Mouse (Mus musculus): ENCODE measurements at regions not wholly inside any gene's neighbourhood (a gene's known extent, or its start where the extent isn't known, plus 50 kb on each side); places are given as distances from the start of the nearest gene placed in this dataset.

DNA sequence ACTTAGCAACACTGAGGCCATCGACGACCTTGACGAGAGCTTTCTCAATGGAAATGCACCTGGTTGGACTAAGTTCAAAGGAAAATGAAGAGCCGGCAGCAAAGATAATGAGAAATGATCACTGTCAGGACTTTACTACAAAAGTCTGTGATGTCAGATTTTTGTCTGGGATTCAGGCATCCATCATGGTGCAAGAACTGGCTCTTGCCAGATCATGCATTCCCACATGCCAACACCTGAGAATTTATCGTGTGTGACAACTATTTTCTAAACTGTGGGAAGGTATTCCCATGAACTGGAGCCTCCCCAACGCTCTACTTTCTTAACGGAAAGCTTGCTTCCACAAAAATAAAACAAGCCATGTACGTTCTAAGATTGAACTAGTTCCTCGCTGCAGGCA, 58.1 kb downstream of the Irx6 start:
- DNase-seq: no peak

DNA sequence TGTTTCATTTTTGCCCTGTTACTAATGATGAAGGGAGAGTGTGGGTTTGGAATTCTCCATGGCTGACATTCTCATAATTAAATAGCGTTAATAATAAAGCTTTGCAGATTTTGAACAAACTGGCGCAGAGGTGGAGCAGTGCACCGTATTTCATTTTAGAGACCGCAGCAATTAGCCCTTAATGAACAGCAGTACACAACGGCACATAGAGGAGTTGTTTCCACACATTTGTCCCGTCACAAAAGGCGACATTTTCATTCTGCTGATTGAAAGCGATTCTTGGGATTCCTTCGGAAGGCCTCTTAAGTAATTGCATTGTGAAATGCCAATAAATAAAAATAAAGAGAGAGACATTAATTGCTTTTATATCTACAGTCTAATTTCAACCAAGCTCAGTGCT, 61.6 kb downstream of the Irx6 start:
- DNase-seq: no peak

DNA sequence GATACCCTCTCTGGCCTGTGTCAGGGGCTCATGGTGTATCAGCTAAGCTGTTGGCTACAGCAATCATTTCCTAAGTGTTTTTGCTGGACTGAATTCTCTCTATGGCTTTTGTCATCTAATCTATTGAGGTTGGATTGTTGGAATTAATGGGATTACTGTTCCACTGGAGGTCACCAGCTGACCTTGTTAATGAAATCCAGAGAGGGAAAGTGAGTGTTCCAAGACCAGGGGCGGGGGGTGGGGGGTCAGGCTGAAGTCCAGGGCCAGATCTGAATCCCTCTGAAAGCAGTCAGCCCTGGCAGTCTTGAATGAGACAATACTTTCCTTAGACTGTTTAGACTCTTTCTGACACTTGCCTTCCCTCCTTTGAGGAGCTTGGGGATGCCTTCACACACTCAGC, 64.0 kb downstream of the Irx6 start:
- DNase-seq: no peak

DNA sequence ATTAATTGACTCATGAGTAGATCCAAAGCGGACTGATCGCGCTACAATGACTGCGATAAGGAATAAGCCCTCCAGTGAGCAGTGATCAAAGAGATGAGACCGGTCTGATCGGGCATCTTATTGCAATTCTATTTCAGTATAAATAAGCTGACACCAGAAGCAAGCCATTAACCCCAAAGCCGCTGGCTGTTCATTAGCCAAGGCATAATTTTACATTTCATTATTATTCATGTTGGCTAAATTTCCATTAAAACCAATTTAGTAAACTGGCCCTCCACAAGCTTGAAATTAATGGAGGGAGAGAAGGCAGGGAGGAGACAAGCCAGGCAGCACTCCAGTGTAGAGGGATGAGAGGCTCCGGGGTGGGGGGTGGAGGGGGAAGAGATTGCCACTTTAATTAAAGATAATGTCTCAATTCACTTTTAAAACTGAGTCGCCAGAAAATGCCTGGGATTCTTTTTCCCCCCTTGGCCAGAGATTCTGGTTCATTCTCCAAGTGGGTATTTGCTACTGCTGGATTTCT, 66.3 kb downstream of the Irx6 start:
- no peak for DNase-seq

DNA sequence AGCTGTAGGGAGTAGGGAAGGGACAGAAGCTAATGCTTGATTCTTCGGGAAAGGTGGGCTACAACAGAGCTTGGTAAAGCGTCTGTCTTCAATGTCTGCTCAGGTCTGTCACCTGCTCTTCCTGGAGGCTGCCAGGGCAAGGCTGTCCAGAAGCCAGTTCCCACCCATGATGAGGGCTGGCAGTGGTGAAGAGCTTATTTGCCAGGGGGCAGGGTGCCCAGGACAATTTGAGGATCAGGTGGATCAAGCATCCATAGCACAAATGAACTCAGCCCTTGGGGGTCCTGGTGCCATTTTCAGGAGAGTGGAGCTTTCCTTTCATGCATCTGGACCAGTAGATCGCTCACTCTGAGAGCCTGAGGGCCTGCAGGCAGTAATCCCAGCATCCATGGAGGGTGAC, 67.7 kb downstream of the Irx6 start:
- DNase-seq: no peak

DNA sequence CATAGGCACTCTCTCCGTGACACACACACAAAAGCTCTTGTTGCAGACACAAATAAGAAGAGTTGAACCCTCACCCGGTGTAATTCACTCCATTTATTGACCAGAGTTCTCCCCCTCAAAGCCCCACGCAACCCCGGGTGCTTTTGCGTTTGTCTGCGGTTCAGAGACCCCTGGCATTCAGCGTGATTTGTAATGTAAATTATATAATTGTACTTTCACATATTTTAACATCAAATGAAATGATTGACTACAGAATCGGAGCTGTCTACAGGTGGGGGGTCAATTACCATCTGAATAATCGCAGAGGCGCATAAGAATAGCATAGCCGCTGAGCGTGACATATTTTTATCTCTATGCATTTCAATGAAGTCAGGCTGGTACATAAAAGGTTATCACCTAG, 69.0 kb downstream of the Irx6 start:
- DNase-seq: no peak

DNA sequence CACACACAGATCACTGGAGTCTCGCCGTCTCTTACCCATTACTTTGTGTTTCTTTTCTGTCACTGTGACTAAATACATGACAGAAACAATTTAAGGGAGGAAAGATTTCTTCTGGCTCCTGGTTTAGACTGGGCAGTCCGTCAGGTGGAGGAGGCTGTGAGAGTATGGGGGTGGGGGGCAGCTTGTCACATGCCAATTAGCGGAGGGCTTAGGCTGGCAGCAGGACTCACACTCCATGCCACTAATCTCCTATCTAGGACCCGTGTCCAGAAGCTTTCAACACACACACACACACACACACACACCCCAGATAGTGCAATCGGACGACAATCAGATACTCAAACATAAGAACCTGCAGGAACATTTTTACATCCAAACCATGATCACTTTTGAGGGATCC, 73.0 kb downstream of the Irx6 start:
- DNase-seq: no peak

DNA sequence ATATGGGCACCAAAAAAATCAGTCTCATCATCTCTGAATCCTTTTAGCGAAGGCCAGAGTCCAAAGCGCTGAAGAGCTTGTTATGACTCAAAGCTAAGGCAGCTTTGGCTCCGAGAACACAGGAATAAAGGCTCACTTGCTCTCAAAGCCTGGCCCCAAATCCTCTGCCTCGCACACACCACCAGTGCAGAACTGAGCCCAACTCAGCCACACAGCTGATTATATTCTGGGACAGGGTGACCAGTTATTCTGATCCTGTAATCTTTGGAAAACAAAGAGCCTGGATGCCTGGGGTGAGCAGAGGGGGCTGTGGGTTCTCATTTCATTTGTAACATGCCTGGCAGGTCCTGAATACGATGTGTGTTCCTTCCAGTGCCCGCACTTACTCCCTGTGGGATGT, 73.9 kb downstream of the Irx6 start:
- DNase-seq: no peak

DNA sequence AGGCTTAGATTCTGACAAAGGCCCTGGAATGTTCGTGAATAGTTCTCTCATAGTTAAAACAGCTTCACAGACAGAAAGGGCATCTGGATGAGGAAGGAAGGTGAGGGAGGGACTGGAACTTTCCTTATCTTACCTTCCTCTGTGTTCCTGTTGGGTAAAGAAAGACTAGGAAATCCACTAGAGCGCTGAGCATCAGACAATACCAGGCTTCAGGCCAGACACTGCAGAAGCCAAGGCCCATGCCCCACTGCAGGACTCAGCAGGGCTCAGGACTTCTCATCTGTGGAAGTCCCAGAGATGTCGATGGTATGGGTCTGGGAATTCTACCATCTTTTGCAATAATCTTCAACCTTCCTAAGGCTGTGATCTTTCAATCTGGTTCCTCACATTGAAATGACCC, 67.2 kb upstream of the Mmp2 start:
- no peak for DNase-seq

DNA sequence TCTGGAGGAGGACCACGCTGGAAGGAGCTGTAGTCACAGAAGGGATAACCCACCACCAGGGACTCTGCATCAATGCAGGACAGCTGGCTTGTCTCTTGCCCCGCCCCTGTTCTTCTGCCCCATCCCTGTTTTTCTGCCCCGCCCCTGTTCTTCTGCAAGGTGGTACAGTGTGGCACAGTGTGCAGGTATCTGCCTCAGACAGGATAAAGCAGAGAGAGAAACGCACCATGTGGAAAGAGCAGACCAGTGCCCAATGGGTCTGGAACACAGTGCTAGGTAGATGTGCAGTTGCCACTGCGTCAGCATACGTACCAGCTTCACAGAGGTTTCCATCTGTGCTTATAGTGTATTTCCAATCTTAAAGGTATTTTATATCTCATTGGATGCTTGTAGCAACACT, 66.2 kb upstream of the Mmp2 start:
- DNase-seq: no peak

DNA sequence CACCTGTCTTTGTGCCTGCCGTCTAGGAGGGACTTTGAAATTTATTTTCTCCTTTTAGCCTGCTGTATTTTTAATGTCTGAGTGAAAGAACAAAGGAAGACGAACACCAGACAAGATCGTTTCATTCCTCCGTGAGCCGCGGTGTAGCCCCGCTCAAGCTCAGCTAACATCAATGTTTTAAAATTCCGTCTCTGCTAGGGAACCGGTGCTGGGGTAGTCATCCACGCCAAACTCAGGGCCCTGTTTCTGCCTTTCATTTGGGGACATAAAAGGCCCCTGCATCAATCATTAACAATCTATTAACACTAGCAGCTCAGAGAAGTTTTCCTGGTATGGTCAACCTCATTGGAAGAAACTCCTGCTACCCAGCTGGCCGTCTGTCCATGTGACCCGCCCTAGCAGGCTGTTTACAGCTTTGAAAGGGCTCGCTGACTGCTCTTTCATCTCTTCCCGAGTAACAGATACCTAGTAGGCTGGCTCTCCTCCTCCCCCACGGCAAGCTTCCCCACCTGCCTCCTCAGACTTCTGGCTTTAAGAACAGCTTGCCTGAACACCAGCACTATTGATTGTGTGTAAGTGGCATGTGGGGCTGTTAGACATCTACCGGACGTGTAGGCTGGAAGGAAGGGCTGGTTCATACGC, 65.0 kb upstream of the Mmp2 start:
- no peak for DNase-seq

DNA sequence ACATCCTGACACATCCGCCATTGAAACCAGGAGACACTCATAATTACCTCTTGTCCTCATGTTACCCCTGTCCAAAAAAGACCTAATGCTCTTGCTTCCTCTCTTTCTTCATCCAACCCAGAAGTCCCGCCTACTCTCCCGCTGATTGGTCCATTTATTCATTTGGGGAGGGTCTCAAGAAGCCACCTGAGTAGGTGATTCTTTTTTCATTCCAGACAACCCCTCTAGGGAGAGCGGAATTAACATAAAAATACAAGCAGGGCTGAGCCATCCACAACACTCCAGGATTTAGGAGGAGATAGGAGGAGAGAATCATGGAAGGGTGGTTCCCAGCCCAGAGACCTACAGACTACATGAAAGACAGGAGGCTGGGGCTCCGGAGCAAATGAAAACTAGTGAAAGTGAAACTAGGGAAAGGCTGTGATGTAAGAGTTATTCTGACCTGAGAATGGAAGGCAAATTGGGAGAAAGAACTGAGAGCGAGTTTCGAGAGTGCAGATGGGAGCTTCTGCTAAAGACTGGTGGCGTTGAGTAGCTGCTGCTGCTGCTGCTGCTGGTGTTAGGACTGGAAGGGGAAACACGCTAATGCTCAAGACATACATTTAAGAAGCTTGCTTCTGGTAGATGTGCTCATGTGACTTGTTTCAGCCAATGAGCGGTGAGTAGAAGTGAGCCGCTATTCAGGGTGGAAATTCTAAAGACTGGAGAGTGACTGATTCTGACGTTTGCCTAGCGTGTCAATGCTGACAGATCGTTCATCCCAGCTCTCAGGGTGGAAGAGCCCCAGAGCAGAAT, 55.0 kb upstream of the Mmp2 start:
- peak in 1 of 2 experiments; percentile 5 for DNase-seq

DNA sequence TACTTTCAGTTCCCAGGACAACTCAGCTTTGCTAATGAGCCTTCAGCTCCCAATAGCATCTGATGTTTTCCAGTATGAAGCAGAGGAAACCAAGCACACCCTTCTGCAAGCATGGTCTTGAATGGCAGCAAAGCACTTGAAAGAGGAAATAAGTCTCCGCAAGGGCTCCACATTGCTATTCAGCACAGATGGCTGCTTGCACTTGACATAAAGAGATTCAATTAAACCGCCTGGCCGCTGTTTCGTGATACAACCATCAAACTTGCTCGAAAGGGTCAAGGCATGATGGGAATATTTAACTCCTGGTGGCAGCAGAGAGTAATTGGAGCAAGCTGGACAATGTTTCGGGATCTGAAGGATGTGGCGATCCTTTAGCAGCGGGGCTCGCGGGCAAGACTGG, 54.3 kb upstream of the Mmp2 start:
- no peak for DNase-seq

DNA sequence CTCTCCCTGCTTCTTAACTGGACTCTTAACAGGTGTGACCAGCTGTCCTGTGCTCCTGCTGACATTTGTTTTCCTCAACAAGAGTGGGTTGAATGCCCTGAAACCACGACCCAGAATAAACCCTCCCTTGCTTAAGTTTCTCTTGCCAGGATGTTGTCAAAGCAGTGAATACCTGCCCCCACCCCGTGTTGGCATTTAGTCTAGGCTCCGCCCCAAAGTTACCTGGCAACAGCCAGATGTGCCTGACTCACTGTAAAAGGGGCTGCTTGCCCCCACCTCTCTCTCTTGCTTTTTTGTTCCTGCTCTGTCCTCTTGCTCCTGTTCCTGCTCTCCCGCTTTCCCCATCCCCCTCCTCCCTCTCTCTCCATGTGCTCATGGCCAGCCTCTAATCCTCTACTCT, 51.9 kb upstream of the Mmp2 start:
- DNase-seq: no peak

DNA sequence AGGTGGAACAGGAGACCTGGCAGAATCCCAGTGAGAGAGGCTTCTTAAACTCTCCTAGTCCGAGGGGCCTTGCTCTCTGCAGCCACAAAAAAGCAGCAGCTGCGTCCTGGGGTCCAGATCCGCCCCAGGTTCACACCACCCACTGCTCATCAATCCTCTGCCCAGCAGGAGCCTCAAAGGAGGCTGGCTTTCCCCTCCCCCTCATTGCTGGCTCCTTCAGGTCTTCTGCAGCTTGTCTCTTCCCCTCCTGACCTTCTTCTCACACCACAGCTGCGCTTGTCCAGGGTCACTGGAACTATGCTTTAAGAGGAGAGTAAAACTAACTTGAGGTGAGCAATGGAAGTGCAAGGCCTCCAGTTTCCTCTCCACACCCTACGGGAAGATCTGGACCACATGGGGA, 50.0 kb upstream of the Mmp2 start:
- no peak for DNase-seq

Measured in spleen, adult 18-20 months (tissue).